Mouse (Mus musculus) MEL (cell line): ENCODE measurements around the gene Cyp27b1. TPM values are rescaled to one million over a fixed set of nuclear protein-coding genes. Genes with fewer than 3 reads are reported as not detected.

ENCODE experiments used
- DNase-seq: peaks from one replicate; pipeline ENCODE4 v3.0.0; 2011; ENCODE audit warnings: low read depth, low spot score
- H3K27ac ChIP-seq: 2 replicates; pipeline ENCODE4 v1.5.1; 2012; ENCODE audit warnings: low read depth, mild to moderate bottlenecking, control low read depth, low read length, moderate library complexity; ENCODE audit not compliant: control insufficient read depth
- H3K27me3 ChIP-seq, 2 experiments: fragments of 150-350 bp in 1 of 2; sonication (generic) in 1 of 2; 2 replicates each; pipeline ENCODE4 v1.6.1; 2012; ENCODE audit warnings: low read length in 2 of 2, mild to moderate bottlenecking in 2 of 2, improper control_type of control experiment in 1 of 2, moderate library complexity in 1 of 2; ENCODE audit not compliant: insufficient read depth in 2 of 2, control insufficient read depth in 1 of 2
- H3K36me3 ChIP-seq, 2 experiments: 2 replicates each; pipeline ENCODE4 v1.6.1; 2012 to 2014; ENCODE audit warnings: low read length in 2 of 2, improper control_type of control experiment in 1 of 2, inconsistent platforms in 1 of 2, mild to moderate bottlenecking in 1 of 2; ENCODE audit not compliant: insufficient read depth in 2 of 2, control insufficient read depth in 1 of 2
- H3K4me1 ChIP-seq, 2 experiments: fragments of 150-350 bp in 1 of 2; sonication (generic) in 1 of 2; 2 replicates each; pipeline ENCODE4 v1.6.1; 2012; ENCODE audit warnings: low read length in 2 of 2, improper control_type of control experiment in 1 of 2, mild to moderate bottlenecking in 1 of 2; ENCODE audit not compliant: insufficient read depth in 2 of 2, control insufficient read depth in 1 of 2
- H3K4me3 ChIP-seq, 2 experiments: fragments of 150-350 bp in 1 of 2; sonication (generic) in 1 of 2; 2 replicates each; pipeline ENCODE4 v1.5.1; 2012; ENCODE audit warnings: low read depth in 2 of 2, low read length in 2 of 2, mild to moderate bottlenecking in 2 of 2, moderate library complexity in 2 of 2, control low read depth in 1 of 2, improper control_type of control experiment in 1 of 2; ENCODE audit not compliant: control insufficient read depth in 1 of 2, insufficient read depth in 1 of 2
- H3K79me2 ChIP-seq: 2 replicates; pipeline ENCODE4 v1.6.1; 2012; ENCODE audit warnings: mild to moderate bottlenecking, low read length, moderate library complexity; ENCODE audit not compliant: control insufficient read depth, poor library complexity, insufficient read depth
- H3K9ac ChIP-seq: 2 replicates; pipeline ENCODE4 v1.6.1; 2012; ENCODE audit warnings: low read depth, mild to moderate bottlenecking, control low read depth, low read length, moderate library complexity; ENCODE audit not compliant: control insufficient read depth, poor library complexity, severe bottlenecking
- H3K9me3 ChIP-seq: fragments of 150-350 bp; sonication (generic); replicated peaks from 2 replicates; pipeline ENCODE4 v1.6.1; 2012; ENCODE audit warnings: mild to moderate bottlenecking, low read length, improper control_type of control experiment, moderate library complexity; ENCODE audit not compliant: insufficient read depth
- CHD1 ChIP-seq: IDR thresholded peaks from 2 replicates; pipeline ENCODE4 v1.6.1; 2012; ENCODE audit warnings: low read depth, mild to moderate bottlenecking, inconsistent platforms, low read length, improper control_type of control experiment
- CHD2 ChIP-seq: IDR thresholded peaks from 2 replicates; pipeline ENCODE4 v1.6.1; 2011; ENCODE audit warnings: low read length, improper control_type of control experiment
- ELF1 ChIP-seq: IDR thresholded peaks from 2 replicates; pipeline ENCODE4 v1.6.1; 2014; ENCODE audit warnings: low read depth, mild to moderate bottlenecking, inconsistent platforms, low read length, improper control_type of control experiment, moderate library complexity
- GATA1 ChIP-seq: IDR thresholded peaks from 2 replicates; pipeline ENCODE4 v1.6.1; 2011; ENCODE audit warnings: low read depth, low read length, improper control_type of control experiment
- JUND ChIP-seq: IDR thresholded peaks from 2 replicates; pipeline ENCODE4 v1.6.1; 2011; ENCODE audit warnings: low read depth, mild to moderate bottlenecking, improper control_type of control experiment, low read length
- MAX ChIP-seq: IDR thresholded peaks from 2 replicates; pipeline ENCODE4 v1.6.1; 2011; ENCODE audit warnings: low read length, improper control_type of control experiment
- MXI1 ChIP-seq: IDR thresholded peaks from 2 replicates; pipeline ENCODE4 v1.6.1; 2011; ENCODE audit warnings: mild to moderate bottlenecking, low read depth, low read length, improper control_type of control experiment
- NELFE ChIP-seq: IDR thresholded peaks from 2 replicates; pipeline ENCODE4 v1.6.1; 2011; ENCODE audit warnings: low read depth, low read length, improper control_type of control experiment
- POLR2A ChIP-seq, 2 experiments: IDR thresholded peaks; 2 replicates each; pipeline ENCODE4 v1.6.1; 2011 to 2012; ENCODE audit warnings: low read length in 2 of 2, mild to moderate bottlenecking in 2 of 2, control low read depth in 1 of 2, improper control_type of control experiment in 1 of 2, low read depth in 1 of 2, moderate library complexity in 1 of 2; ENCODE audit not compliant: control insufficient read depth in 1 of 2, insufficient read depth in 1 of 2, poor library complexity in 1 of 2
- POLR2AphosphoS2 ChIP-seq: IDR thresholded peaks from 2 replicates; pipeline ENCODE4 v1.6.1; 2011; ENCODE audit warnings: low read length, improper control_type of control experiment
- POLR2AphosphoS5 ChIP-seq: IDR thresholded peaks from 2 replicates; pipeline ENCODE4 v1.6.1; 2012; ENCODE audit warnings: low read depth, borderline replicate concordance, mild to moderate bottlenecking, inconsistent platforms, low read length, moderate library complexity, mixed read lengths
- RCOR1 ChIP-seq: IDR thresholded peaks from 2 replicates; pipeline ENCODE4 v1.6.1; 2012; ENCODE audit warnings: low read depth, mild to moderate bottlenecking, inconsistent platforms, low read length, improper control_type of control experiment
- SIN3A ChIP-seq: IDR thresholded peaks from 2 replicates; pipeline ENCODE4 v1.6.1; 2012; ENCODE audit warnings: low read length, improper control_type of control experiment, inconsistent platforms
- TAL1 ChIP-seq: IDR thresholded peaks from 2 replicates; pipeline ENCODE4 v1.6.1; 2012; ENCODE audit warnings: mild to moderate bottlenecking, inconsistent platforms, low read length, moderate library complexity, mixed read lengths
- UBTF ChIP-seq: IDR thresholded peaks from 2 replicates; pipeline ENCODE4 v1.6.1; 2012; ENCODE audit warnings: low read depth, mild to moderate bottlenecking, inconsistent platforms, low read length, improper control_type of control experiment, moderate library complexity, borderline replicate concordance; ENCODE audit not compliant: insufficient read depth
- USF1 ChIP-seq: IDR thresholded peaks from 2 replicates; pipeline ENCODE4 v1.6.1; 2014; ENCODE audit warnings: low read depth, mild to moderate bottlenecking, inconsistent platforms, low read length, improper control_type of control experiment, moderate library complexity
- ZKSCAN1 ChIP-seq: IDR thresholded peaks from 2 replicates; pipeline ENCODE4 v1.6.1; 2012; ENCODE audit warnings: low read depth, mild to moderate bottlenecking, inconsistent platforms, low read length, improper control_type of control experiment, moderate library complexity
- ZMIZ1 ChIP-seq: IDR thresholded peaks from 2 replicates; pipeline ENCODE4 v1.6.1; 2012; ENCODE audit warnings: low read depth, mild to moderate bottlenecking, inconsistent platforms, low read length, improper control_type of control experiment, moderate library complexity
- ZNF384 ChIP-seq: IDR thresholded peaks from 2 replicates; pipeline ENCODE4 v1.6.1; 2012; ENCODE audit warnings: low read depth, mild to moderate bottlenecking, inconsistent platforms, low read length, improper control_type of control experiment
- polyA plus RNA-seq, 2 experiments: library from polyadenylated mRNA; stranded (reverse) in 1 of 2; unstranded in 1 of 2; fragments of >175 nt in 1 of 2; fragments of >200 nt in 1 of 2; gene quantifications; 2 replicates each; pipeline versions ENCODE4 v1.2.1 to v1.2.4; 2012; ENCODE audit warnings: low replicate concordance in 2 of 2, low read depth in 1 of 2; ENCODE audit not compliant: insufficient read length in 2 of 2, insufficient read depth in 1 of 2, missing spikeins in 1 of 2
- total RNA-seq: library from RNA; depleted of rRNA; stranded (reverse); fragments of 300-350 nt; gene quantifications from 2 replicates; pipeline ENCODE4 v1.2.3, GENCODE M21; 2012

Gene Cyp27b1
- total and polyA plus RNA-seq, 3 experiments, result 0.23 to 0.93 TPM; not detected in 1

DNA sequence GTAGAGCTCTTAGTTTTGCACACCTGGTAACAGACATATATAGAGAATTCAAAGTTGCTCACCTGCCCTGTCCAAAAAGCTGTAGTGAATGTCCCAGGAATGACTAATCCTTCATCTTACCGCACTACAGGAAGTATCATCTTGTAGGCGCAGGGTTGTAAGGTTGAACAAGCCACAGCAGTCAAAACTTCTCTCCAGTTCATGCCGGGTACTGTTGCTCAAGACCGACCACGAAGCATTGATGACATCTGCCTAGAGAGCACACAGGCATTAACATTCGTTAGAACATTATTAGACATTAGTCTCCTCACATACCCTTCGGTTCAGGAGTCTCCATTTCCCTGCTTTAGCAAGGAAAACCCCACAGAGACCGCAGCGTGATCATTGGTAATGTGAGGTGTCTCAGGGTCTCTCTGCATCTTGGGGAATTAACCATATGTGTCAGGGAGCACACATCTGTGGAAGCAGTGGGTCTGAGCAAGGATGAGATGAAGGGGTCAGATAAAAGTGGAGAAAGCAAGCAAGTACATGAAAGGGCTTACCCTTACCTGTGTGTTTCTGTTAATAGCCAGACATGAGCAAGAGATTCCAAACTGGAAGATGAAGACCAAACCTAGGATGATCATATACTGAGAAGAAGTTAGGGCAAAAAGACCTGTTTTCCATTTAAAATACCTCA, 20.4 kb downstream of the Cyp27b1 start:
- peaks cover 35% of the 10 kb centered on the region for H3K79me2 ChIP-seq
- peak overlapping the region; percentile 89 to 93 for H3K4me3 ChIP-seq
- peaks cover 3 to 18% of the 10 kb centered on the region in 2 experiments for H3K4me1 ChIP-seq
- DNase-seq, result peak; percentile 56
- no peaks in the 10 kb centered on the region for H3K9me3 ChIP-seq
- no peaks in the 10 kb centered on the region for H3K27me3 ChIP-seq
- peaks cover 14 to 34% of the 10 kb centered on the region in 2 experiments for H3K36me3 ChIP-seq
- TF ChIP-seq POLR2AphosphoS2 (peak; percentile 95), CHD2 (peak; percentile 29; the same call in 1 of the 2 replicates), POLR2AphosphoS5 (no peak; the same call in 1 of the 2 replicates), ZMIZ1 (peak; percentile 70), ZKSCAN1 (0 out of 2 replicates have a peak, but pooled peaks have one; percentile 1), RCOR1 (no peak), ZNF384 (no peak), TAL1 (no peak), ELF1 (no peak), MXI1 (no peak), POLR2A (IDR thresholded peaks at IDR 0.05; ENCODE audit: control insufficient read depth in 1 of 2, insufficient read depth in 1 of 2, low read depth in 1 of 2, low read length in 2 of 2, poor library complexity in 1 of 2) (no peak), USF1 (no peak), MAX (no peak), UBTF (no peak), JUND (no peak), NELFE (no peak), GATA1 (peak; percentile 63; the same call in 1 of the 2 replicates)
- TF ChIP-seq, all 39 proteins: peak for 5
- Histone ChIP-seq H3K9ac (peak overlapping the region; percentile 90), H3K27ac (peak overlapping the region; percentile 80)

DNA sequence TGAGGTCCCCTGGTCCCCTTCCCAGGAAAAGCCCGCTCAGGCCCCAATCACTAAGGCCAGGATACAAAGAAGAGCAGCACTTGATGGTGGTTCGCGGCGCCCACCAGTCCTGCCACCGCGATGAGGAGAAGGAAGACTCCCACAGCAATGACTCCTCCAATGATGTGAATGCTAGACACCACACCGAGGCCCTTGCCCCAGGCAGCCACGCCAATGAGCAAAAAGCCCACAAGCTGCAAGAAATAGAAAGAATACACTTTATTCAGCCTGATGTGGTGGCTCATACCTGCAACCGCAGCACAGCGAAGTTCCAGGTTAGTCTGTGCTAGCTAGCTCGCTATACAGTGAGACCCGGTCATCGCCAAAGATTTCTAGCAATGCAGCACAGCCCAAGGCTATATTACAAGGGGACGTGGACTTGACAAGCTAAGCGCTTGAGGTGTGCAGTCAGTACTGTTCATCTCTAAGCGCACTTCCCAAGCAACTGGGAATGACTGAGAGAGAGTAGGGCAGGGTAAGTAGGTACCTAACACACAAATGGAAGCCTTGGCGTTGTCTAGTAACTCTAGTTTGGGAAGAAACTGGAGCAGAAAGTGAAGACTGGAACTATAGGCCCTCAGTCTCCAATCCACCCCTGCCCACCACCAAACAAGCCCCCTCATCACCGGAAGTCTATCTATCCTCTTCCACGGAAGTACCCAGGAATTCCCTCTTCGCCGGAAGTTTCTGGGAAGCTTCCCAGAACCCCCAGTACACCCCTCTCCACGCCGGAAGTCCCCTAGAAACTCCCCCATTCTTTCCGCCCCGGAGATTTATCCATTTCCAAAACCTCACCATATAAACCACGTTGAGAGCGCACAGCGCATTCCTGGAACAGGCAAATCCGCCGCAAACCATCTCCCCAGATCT, 21.5 kb downstream of the Cyp27b1 start:
- Histone ChIP-seq H3K9me3 (no peaks in the 10 kb centered on the region), H3K79me2 (peaks cover 25% of the 10 kb centered on the region), H3K4me1 (peaks cover 3 to 17% of the 10 kb centered on the region in 2 experiments), H3K27me3 (no peaks in the 10 kb centered on the region), H3K4me3 (peak overlapping the region; percentile 89 to 93), H3K27ac (peak overlapping the region; percentile 80), H3K36me3 (peaks cover 14 to 34% of the 10 kb centered on the region in 2 experiments), H3K9ac (peak overlapping the region; percentile 90)
- peak; percentile 69 for DNase-seq
- TF ChIP-seq MAX (no peak), POLR2A (IDR thresholded peaks at IDR 0.05; ENCODE audit: control insufficient read depth in 1 of 2, insufficient read depth in 1 of 2, low read depth in 1 of 2, low read length in 2 of 2, poor library complexity in 1 of 2) (peak in 1 of 2 experiments; percentile 17; a peak in 1 of 4 replicates), CHD1 (no peak), SIN3A (0 out of 2 replicates have a peak, but pooled peaks have one; percentile 11), ZKSCAN1 (0 out of 2 replicates have a peak, but pooled peaks have one; percentile 10), MXI1 (peak; percentile 34)
